Mouse (Mus musculus) thymus, adult 2 months (tissue): ENCODE measurements around the gene Lrrc55.

Source experiments
- CTCF ChIP-seq: fragments of 200-500 bp; IDR thresholded peaks from 2 replicates; pipeline ENCODE4 v1.5.1; 2012; ENCODE audit warnings: mild to moderate bottlenecking, control low read depth, low read length, moderate library complexity, borderline replicate concordance; ENCODE audit not compliant: control insufficient read depth, poor library complexity, insufficient read depth; ENCODE audit errors: extremely low read depth
- POLR2A ChIP-seq: fragments of 200-500 bp; IDR thresholded peaks from 2 replicates; pipeline ENCODE4 v1.6.1; 2012; ENCODE audit warnings: mild to moderate bottlenecking, low read length, control low read depth, moderate library complexity; ENCODE audit not compliant: control insufficient read depth, poor library complexity, insufficient read depth; ENCODE audit errors: extremely low read depth

DNA sequence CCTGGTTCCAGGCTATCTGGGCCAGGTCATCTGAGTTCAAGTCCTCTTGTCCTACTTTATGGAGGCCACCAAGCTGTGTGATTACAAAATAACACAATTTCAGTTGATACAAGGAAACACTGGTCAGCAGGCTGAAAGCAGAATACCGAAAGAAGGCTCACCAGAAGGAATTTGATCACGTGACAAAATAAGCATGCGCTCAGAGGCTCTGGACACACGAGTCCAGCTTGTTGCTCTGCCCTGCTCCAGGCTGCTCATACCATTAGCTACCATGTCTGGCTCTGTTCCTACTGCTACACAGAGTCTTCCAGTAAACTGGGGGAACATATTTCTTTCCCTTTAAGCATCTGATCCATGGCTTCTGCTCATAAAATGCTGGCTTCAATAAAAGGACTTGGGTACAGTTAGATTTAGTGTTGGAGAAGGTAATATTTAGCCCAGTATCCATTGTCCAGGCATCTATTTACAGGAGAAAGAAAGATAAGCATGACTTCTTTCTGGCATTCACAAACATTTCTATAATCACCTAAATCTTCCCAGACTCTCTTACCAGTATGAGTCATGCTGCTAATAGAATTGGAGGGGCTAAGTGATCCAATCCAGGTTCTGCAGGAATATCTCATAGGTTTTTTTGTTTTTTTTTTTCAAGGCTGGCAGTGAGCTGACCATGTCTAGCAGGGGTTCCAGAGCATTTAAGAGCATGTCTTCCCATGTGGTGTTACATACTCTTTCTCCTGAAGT, 33.9 kb upstream of the Lrrc55 start:
- no peak for TF ChIP-seq POLR2A
- TF ChIP-seq CTCF, result no peak
